Mouse (Mus musculus): ENCODE data around the gene Mrgprd.

DNA sequence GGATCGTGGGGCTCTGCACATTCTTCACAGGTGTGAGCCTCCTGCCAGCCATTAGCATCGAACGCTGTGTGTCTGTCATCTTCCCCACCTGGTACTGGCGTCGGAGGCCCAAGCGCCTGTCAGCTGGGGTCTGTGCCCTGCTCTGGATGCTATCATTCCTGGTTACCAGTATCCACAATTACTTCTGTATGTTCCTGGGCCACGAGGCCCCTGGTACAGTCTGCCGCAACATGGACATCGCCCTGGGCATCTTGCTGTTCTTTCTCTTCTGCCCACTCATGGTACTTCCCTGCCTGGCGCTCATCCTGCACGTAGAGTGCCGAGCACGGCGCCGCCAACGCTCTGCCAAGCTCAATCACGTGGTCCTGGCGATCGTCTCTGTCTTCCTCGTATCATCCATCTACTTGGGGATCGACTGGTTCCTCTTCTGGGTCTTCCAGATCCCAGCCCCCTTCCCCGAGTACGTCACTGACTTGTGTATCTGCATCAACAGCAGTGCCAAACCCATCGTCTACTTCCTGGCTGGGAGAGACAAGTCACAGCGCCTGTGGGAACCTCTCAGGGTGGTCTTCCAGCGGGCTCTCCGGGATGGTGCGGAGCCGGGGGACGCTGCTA lies 6.5 kb upstream of the Mrgprd start:
- no peak for TF ChIP-seq CTCF (conservative IDR thresholded peaks at IDR 0.05; ENCODE audit: insufficient read depth, insufficient read length, low read depth, low read length)
- no peak for TF ChIP-seq POLR2A (IDR thresholded peaks at IDR 0.05; ENCODE audit: low read depth, low read length)
